In genomic region chr13:92104259-92104658, GRCm38 (mm10) we compare ENCODE assay signal across 14 mouse cellular contexts. TPM values are rescaled to one million over a fixed set of nuclear protein-coding genes. Genes with fewer than 3 reads are reported as not detected.
DNase-seq lines count a peak whose midpoint lies in the region; ATAC-seq and TF ChIP-seq lines count a peak whose summit lies in the region.
"Had no signal": no experiment of that assay in that cellular context is flagged by ENCODE, and none has a peak within 500 bp of the region (broad histone marks: within the 10 kb centered on the region; RNA-seq: fewer than 3 reads in every experiment).

No protein-coding gene starts in this region.

- no peak overlapping the region for H3K9ac ChIP-seq in heart, embryonic 13.5 days
- no peak overlapping the region for H3K9ac ChIP-seq in heart, embryonic 11.5 days (ENCODE audit: low read depth, low read length)
- H3K9ac ChIP-seq in lung, postnatal 0 days (replicated peaks; ENCODE audit: low read depth): no peak overlapping the region
- no peak overlapping the region for H3K9ac ChIP-seq in stomach, postnatal 0 days (ENCODE audit: low read length)
- H3K9ac ChIP-seq: kidney, embryonic 15.5 days; midbrain, embryonic 15.5 days; neural tube, embryonic 12.5 days had no signal

- H3K4me1 ChIP-seq in heart, embryonic 13.5 days: peaks cover 6% of the 10 kb centered on the region
- H3K4me1 ChIP-seq in heart, embryonic 11.5 days (ENCODE audit: control insufficient read depth, insufficient read depth, low read length): no peaks in the 10 kb centered on the region
- H3K4me1 ChIP-seq in lung, postnatal 0 days (ENCODE audit: insufficient read depth, low read depth, low read length): no peaks in the 10 kb centered on the region; the same call in none of the 2 replicates
- peaks cover 13% of the 10 kb centered on the region for H3K4me1 ChIP-seq in lung, adult 2 months (ENCODE audit: control insufficient read depth, insufficient read depth, low read length)
- no peaks in the 10 kb centered on the region for H3K4me1 ChIP-seq in stomach, postnatal 0 days (replicated peaks; ENCODE audit: control insufficient read depth, insufficient read depth)
- H3K4me1 ChIP-seq: midbrain, embryonic 15.5 days; neural tube, embryonic 12.5 days had no signal

- peak overlapping the region; percentile 66 for H3K27ac ChIP-seq in heart, embryonic 13.5 days (replicated peaks)
- no peak overlapping the region for H3K27ac ChIP-seq in heart, embryonic 11.5 days (ENCODE audit: low read depth, low read length)
- no peak overlapping the region for H3K27ac ChIP-seq in lung, postnatal 0 days (ENCODE audit: low read length)
- H3K27ac ChIP-seq in stomach, postnatal 0 days (replicated peaks): no peak overlapping the region
- H3K27ac ChIP-seq: kidney, embryonic 15.5 days; midbrain, embryonic 15.5 days; neural tube, embryonic 12.5 days had no signal

- intact Hi-C loops in heart, postnatal 10 days (cut with DNase I): no loop called here

- peak; percentile 44 for TF ChIP-seq EP300 in lung, postnatal 0 days (IDR thresholded peaks at IDR 0.05)
- no peak for TF ChIP-seq EP300 in stomach, postnatal 0 days (optimal IDR thresholded peaks at IDR 0.05)

- no peaks in the 10 kb centered on the region for H3K27me3 ChIP-seq in heart, embryonic 13.5 days (replicated peaks)
- H3K27me3 ChIP-seq in heart, embryonic 11.5 days (ENCODE audit: control insufficient read depth, insufficient read depth, low read length): no peaks in the 10 kb centered on the region
- H3K27me3 ChIP-seq in lung, postnatal 0 days (replicated peaks; ENCODE audit: insufficient read depth, low read length): no peaks in the 10 kb centered on the region
- no peaks in the 10 kb centered on the region for H3K27me3 ChIP-seq in stomach, postnatal 0 days (ENCODE audit: control insufficient read depth, insufficient read depth, low read length)
- H3K27me3 ChIP-seq: kidney, embryonic 15.5 days; midbrain, embryonic 15.5 days; neural tube, embryonic 12.5 days had no signal

- H3K4me3 ChIP-seq in heart, embryonic 13.5 days: no peak overlapping the region
- H3K4me3 ChIP-seq in heart, embryonic 11.5 days (ENCODE audit: low read depth, low read length): no peak overlapping the region
- H3K4me3 ChIP-seq in lung, postnatal 0 days (ENCODE audit: low read depth, low read length): no peak overlapping the region
- no peak overlapping the region for H3K4me3 ChIP-seq in lung, adult 2 months (replicated peaks; ENCODE audit: extremely low read depth, low read depth, low read length)
- H3K4me3 ChIP-seq in stomach, postnatal 0 days (ENCODE audit: low read depth, low read length): no peak overlapping the region
- H3K4me3 ChIP-seq: kidney, embryonic 15.5 days; midbrain, embryonic 15.5 days; neural tube, embryonic 12.5 days had no signal

- ATAC-seq in heart, embryonic 13.5 days (ENCODE audit: extremely low read depth, insufficient number of reproducible peaks, low FRiP score, low TSS enrichment): no peak
- ATAC-seq in heart, embryonic 11.5 days (replicated peaks; ENCODE audit: insufficient number of reproducible peaks, low FRiP score, low TSS enrichment): no peak
- ATAC-seq in lung, postnatal 0 days: 0 out of 2 replicates have a peak, but pooled peaks have one; percentile 21
- no peak for ATAC-seq in stomach, postnatal 0 days (ENCODE audit: low FRiP score, low TSS enrichment)
- ATAC-seq: midbrain, embryonic 15.5 days had no signal

- no peak for TF ChIP-seq POLR2A in lung, adult 2 months (IDR thresholded peaks at IDR 0.05; ENCODE audit: borderline replicate concordance, extremely low read depth, low read depth, low read length)

- WGBS in heart, embryonic 13.5 days: 37% methylated on average over 7 of the region's 7 CpGs
- 58% methylated on average over 7 of the region's 7 CpGs for WGBS in heart, embryonic 11.5 days (ENCODE audit: insufficient replicate concordance)
- WGBS in lung, postnatal 0 days: 12% methylated on average over 7 of the region's 7 CpGs
- 12% methylated on average over 7 of the region's 7 CpGs for WGBS in lung, adult 2 months
- 22% methylated on average over 7 of the region's 7 CpGs for WGBS in stomach, postnatal 0 days

- H3K4me2 ChIP-seq in heart, embryonic 13.5 days: no peak overlapping the region
- no peak overlapping the region for H3K4me2 ChIP-seq in heart, embryonic 11.5 days
- H3K4me2 ChIP-seq in lung, postnatal 0 days (replicated peaks; ENCODE audit: low read depth, low read length): no peak overlapping the region
- peak overlapping the region; percentile 28; the same call in 1 of the 2 replicates for H3K4me2 ChIP-seq in stomach, postnatal 0 days (replicated peaks; ENCODE audit: low read depth)
- H3K4me2 ChIP-seq: kidney, embryonic 15.5 days; midbrain, embryonic 15.5 days; neural tube, embryonic 12.5 days had no signal

- TF ChIP-seq CTCF in lung, postnatal 0 days (IDR thresholded peaks at IDR 0.05): no peak
- TF ChIP-seq CTCF in lung, adult 2 months (IDR thresholded peaks at IDR 0.05; ENCODE audit: insufficient read depth, low read length): no peak
- no peak for TF ChIP-seq CTCF in stomach, postnatal 0 days (IDR thresholded peaks at IDR 0.05; ENCODE audit: low read depth)

- DNase-seq in lung, postnatal 0 days (ENCODE audit: low spot score): peak; percentile 32
- no peak for DNase-seq in lung, adult 2 months
- DNase-seq in heart, postnatal 10 days: peak; percentile 10 to 23
- no peak for DNase-seq in stomach, postnatal 0 days (ENCODE audit: low spot score)
- DNase-seq in gastrocnemius, adult 18-20 months (ENCODE audit: low spot score): no peak
- DNase-seq: adrenal gland, postnatal 10 days; cerebellum, adult 9-10 months; liver had no signal

- no peaks in the 10 kb centered on the region for H3K36me3 ChIP-seq in heart, embryonic 13.5 days
- H3K36me3 ChIP-seq in heart, embryonic 11.5 days (ENCODE audit: control insufficient read depth, insufficient read depth, low read length): no peaks in the 10 kb centered on the region
- H3K36me3 ChIP-seq in lung, postnatal 0 days (ENCODE audit: insufficient read depth, low read length): no peaks in the 10 kb centered on the region
- H3K36me3 ChIP-seq in stomach, postnatal 0 days (ENCODE audit: control insufficient read depth, insufficient read depth, low read length): no peaks in the 10 kb centered on the region
- H3K36me3 ChIP-seq: kidney, embryonic 15.5 days; midbrain, embryonic 15.5 days; neural tube, embryonic 12.5 days had no signal

- H3K9me3 ChIP-seq in heart, embryonic 13.5 days: no peaks in the 10 kb centered on the region
- H3K9me3 ChIP-seq in heart, embryonic 11.5 days (replicated peaks; ENCODE audit: control insufficient read depth, low read length): no peaks in the 10 kb centered on the region
- no peaks in the 10 kb centered on the region for H3K9me3 ChIP-seq in lung, postnatal 0 days (ENCODE audit: low read length)
- no peaks in the 10 kb centered on the region for H3K9me3 ChIP-seq in stomach, postnatal 0 days (ENCODE audit: control insufficient read depth, low read length)
- H3K9me3 ChIP-seq: kidney, embryonic 15.5 days; midbrain, embryonic 15.5 days; neural tube, embryonic 12.5 days had no signal

RNA-seq across cellular contexts. Expression of gene Rasgrf2, which starts 27.2 kb away (rescaled TPM):
- polyA plus RNA-seq in heart, embryonic 13.5 days (2015; fragmentation: Nextera tagmentation; extraction: Ambion mirVana): 0.25 and 0.27 TPM in 2 replicates
- 0.68 and 0.87 TPM in 2 replicates for polyA plus RNA-seq in heart, embryonic 11.5 days (2014; fragmentation: Nextera tagmentation; extraction: Ambion mirVana)
- 4.0 and 5.3 TPM in 2 replicates for polyA plus RNA-seq in lung, postnatal 0 days (2015; fragmentation: Nextera tagmentation; extraction: Ambion mirVana)
- 17.3 and 20.8 TPM in 2 replicates for polyA plus RNA-seq in lung, adult 2 months (2012; rRNA removed)
- 1 to 10 TPM; 2.5 to 2.6 TPM for total RNA-seq in heart, postnatal 10 days (2021)
- polyA plus RNA-seq in stomach, postnatal 0 days (2015; fragmentation: Nextera tagmentation; extraction: Ambion mirVana): 0.39 and 0.44 TPM in 2 replicates
- 1 to 10 TPM; 4.0 to 5.3 TPM for total RNA-seq in gastrocnemius, adult 18-20 months (2021)
- total RNA-seq: MEL had no signal

Comparison
In these comparisons a context has a peak if more than half of its experiments do, and no peak if none do; other contexts are left out.
1. DNase-seq: peak in lung, postnatal 0 days (single experiment) and heart, postnatal 10 days (2 of 2); none in lung, adult 2 months (single experiment), stomach, postnatal 0 days (single experiment) and gastrocnemius, adult 18-20 months (single experiment).